Mouse (Mus musculus) cortical plate, adult 2 months (tissue): Measurements from ENCODE around the gene Smad3. TPM values are rescaled to one million over a fixed set of nuclear protein-coding genes. Genes with fewer than 3 reads are reported as not detected.

Source experiments
- H3K27ac ChIP-seq: fragments of 200-500 bp; 2 replicates; pipeline ENCODE4 v1.5.1; 2012; ENCODE audit warnings: low read length, control low read depth, inconsistent platforms; ENCODE audit not compliant: insufficient read depth
- H3K4me1 ChIP-seq: fragments of 200-500 bp; 2 replicates; pipeline ENCODE4 v1.6.1; 2011; ENCODE audit warnings: low read length; ENCODE audit not compliant: control insufficient read depth, insufficient read depth
- H3K4me3 ChIP-seq: fragments of 200-500 bp; 2 replicates; pipeline ENCODE4 v1.5.1; 2011; ENCODE audit warnings: mild to moderate bottlenecking, low read length, control low read depth; ENCODE audit not compliant: insufficient read depth
- CTCF ChIP-seq: fragments of 200-500 bp; IDR thresholded peaks from 2 replicates; pipeline ENCODE4 v1.5.1; 2011; ENCODE audit warnings: mild to moderate bottlenecking, control low read depth, low read length; ENCODE audit not compliant: insufficient read depth; ENCODE audit errors: extremely low read depth
- POLR2A ChIP-seq: fragments of 200-500 bp; IDR thresholded peaks from 2 replicates; pipeline ENCODE4 v1.6.1; 2011; ENCODE audit warnings: mild to moderate bottlenecking, low read length, control low read depth; ENCODE audit not compliant: insufficient read depth; ENCODE audit errors: extremely low read depth
- polyA plus RNA-seq: library from polyadenylated mRNA; depleted of rRNA; stranded (reverse); fragments of >200 nt; gene quantifications from 2 replicates; pipeline ENCODE4 v1.2.3, GENCODE M21; 2012; rRNA removed

Gene Smad3
- 40.3 and 46.8 TPM in 2 replicates for polyA plus RNA-seq

GRCm38 (mm10) chr9:63757865-63758440, at the start of gene Smad3:
Gene Smad3 (minus strand): TSS chr9:63757994.
- TF ChIP-seq POLR2A = peak; percentile 28; the same call in 1 of the 2 replicates
- no peak for TF ChIP-seq CTCF
- Histone ChIP-seq H3K27ac (peak within 1 kb of the TSS; percentile 88), H3K4me3 (peak within 1 kb of the TSS; percentile 84), H3K4me1 (peaks cover 11% of the 10 kb centered on the region)

- Histone ChIP-seq H3K4me1 (no peaks in the 10 kb centered on the region), H3K4me3 (no peak overlapping the region), H3K27ac (no peak overlapping the region)
- TF ChIP-seq CTCF (no peak), POLR2A (no peak)
Observed at GRCm38 (mm10) chr9:63804847-63805246, 47.1 kb upstream of the Smad3 start.

- no peak overlapping the region for H3K4me3 ChIP-seq
- H3K27ac ChIP-seq = no peak overlapping the region
- TF ChIP-seq CTCF = no peak
- TF ChIP-seq POLR2A = no peak
- H3K4me1 ChIP-seq = no peaks in the 10 kb centered on the region
Observed at GRCm38 (mm10) chr9:63803181-63803591, 45.4 kb upstream of the Smad3 start.

GRCm38 (mm10) chr9:63802504-63802903, 44.7 kb upstream of the Smad3 start:
- no peak for TF ChIP-seq POLR2A
- no peak for TF ChIP-seq CTCF
- Histone ChIP-seq H3K4me3 (no peak overlapping the region), H3K4me1 (no peaks in the 10 kb centered on the region), H3K27ac (no peak overlapping the region)

- TF ChIP-seq POLR2A (no peak), CTCF (no peak)
- no peaks in the 10 kb centered on the region for H3K4me1 ChIP-seq
- H3K27ac ChIP-seq = no peak overlapping the region
- no peak overlapping the region for H3K4me3 ChIP-seq
Observed at GRCm38 (mm10) chr9:63802080-63802479, 44.3 kb upstream of the Smad3 start.

- peaks cover 7% of the 10 kb centered on the region for H3K4me1 ChIP-seq
- TF ChIP-seq CTCF (no peak), POLR2A (no peak)
- no peak overlapping the region for H3K27ac ChIP-seq
- H3K4me3 ChIP-seq = no peak overlapping the region
Observed at GRCm38 (mm10) chr9:63796429-63796828, 38.6 kb upstream of the Smad3 start.

GRCm38 (mm10) chr9:63793731-63794495, 36.1 kb upstream of the Smad3 start:
- Histone ChIP-seq H3K4me3 (no peak overlapping the region), H3K4me1 (peaks cover 7% of the 10 kb centered on the region), H3K27ac (peak overlapping the region; percentile 74)
- peak; percentile 55; the same call in 1 of the 2 replicates for TF ChIP-seq POLR2A
- no peak for TF ChIP-seq CTCF

GRCm38 (mm10) chr9:63791716-63792115, 33.9 kb upstream of the Smad3 start:
- Histone ChIP-seq H3K4me3 (no peak overlapping the region), H3K27ac (0 out of 2 replicates have a peak overlapping the region, but pooled peaks have one; percentile 2), H3K4me1 (peaks cover 7% of the 10 kb centered on the region)
- TF ChIP-seq CTCF = no peak
- no peak for TF ChIP-seq POLR2A

- no peak overlapping the region for H3K4me3 ChIP-seq
- peaks cover 7% of the 10 kb centered on the region for H3K4me1 ChIP-seq
- H3K27ac ChIP-seq = 0 out of 2 replicates have a peak overlapping the region, but pooled peaks have one; percentile 2
- TF ChIP-seq POLR2A (no peak), CTCF (no peak)
Observed at GRCm38 (mm10) chr9:63791275-63791674, 33.5 kb upstream of the Smad3 start.

GRCm38 (mm10) chr9:63790222-63790621, 32.4 kb upstream of the Smad3 start:
- H3K4me3 ChIP-seq = no peak overlapping the region
- H3K27ac ChIP-seq = no peak overlapping the region
- no peak for TF ChIP-seq POLR2A
- no peak for TF ChIP-seq CTCF
- H3K4me1 ChIP-seq = peaks cover 6% of the 10 kb centered on the region
